Mouse (Mus musculus) olfactory bulb, adult 2 months (tissue): ENCODE data around the gene Cpox. TPM values are rescaled to one million over a fixed set of nuclear protein-coding genes. Genes with fewer than 3 reads are reported as not detected.

Experiments
- H3K27ac ChIP-seq: fragments of 200-500 bp; 2 replicates; pipeline ENCODE4 v1.5.1; 2012; ENCODE audit warnings: low read depth, low read length; ENCODE audit not compliant: insufficient read depth
- H3K4me1 ChIP-seq: fragments of 200-500 bp; 2 replicates; pipeline ENCODE4 v1.6.1; 2012; ENCODE audit warnings: low read length; ENCODE audit not compliant: control insufficient read depth, insufficient read depth
- H3K4me3 ChIP-seq: fragments of 200-500 bp; 2 replicates; pipeline ENCODE4 v1.5.1; 2012; ENCODE audit warnings: mild to moderate bottlenecking, low read depth, low read length, moderate library complexity; ENCODE audit not compliant: insufficient read depth
- CTCF ChIP-seq: fragments of 200-500 bp; IDR thresholded peaks from 2 replicates; pipeline ENCODE4 v1.5.1; 2012; ENCODE audit warnings: low read depth, mild to moderate bottlenecking, low read length, moderate library complexity; ENCODE audit not compliant: insufficient read depth
- POLR2A ChIP-seq: fragments of 200-500 bp; IDR thresholded peaks from 2 replicates; pipeline ENCODE4 v1.6.1; 2012; ENCODE audit warnings: mild to moderate bottlenecking, low read depth, low read length, moderate library complexity; ENCODE audit not compliant: insufficient read depth
- WGBS: fragments of 180-500 bp; shearing (Covaris S2); methylation state at CpG from one replicate; pipeline ENCODE4 v1.1.7; 2018; 5-methylcytosine and 5-hydroxymethylcytosine counted together
- polyA plus RNA-seq: library from polyadenylated mRNA; stranded (reverse); fragments of >200 nt; gene quantifications from 2 replicates; pipeline ENCODE4 v1.2.4, GENCODE M21; 2012; ENCODE audit warnings: low replicate concordance; ENCODE audit not compliant: missing spikeins, insufficient read depth, insufficient read length

Cpox gene
- not detected in 2 replicates for polyA plus RNA-seq

- Histone ChIP-seq H3K4me1 (peaks cover 5% of the 10 kb centered on the region; the same call in 1 of the 2 replicates), H3K4me3 (peak within 1 kb of the TSS; percentile 84), H3K27ac (peak within 1 kb of the TSS; percentile 43; the same call in 1 of the 2 replicates)
- under 1% methylated on average over 51 of the region's 51 CpGs for WGBS
- TF ChIP-seq CTCF (peak; percentile 44; the same call in 1 of the 2 replicates), POLR2A (no peak; the same call in 1 of the 2 replicates)
These were observed at the start of gene Cpox for GRCm38 (mm10) chr16:58669917-58670630. Cpox (plus strand) TSS chr16:58670292.

- H3K27ac ChIP-seq, result no peak overlapping the region
- WGBS, result 93% methylated on average over 3 of the region's 3 CpGs
- H3K4me1 ChIP-seq, result no peaks in the 10 kb centered on the region
- no peak overlapping the region for H3K4me3 ChIP-seq
- TF ChIP-seq CTCF, result no peak
- no peak for TF ChIP-seq POLR2A
These were observed 47.7 kb upstream of the Cpox start for GRCm38 (mm10) chr16:58622377-58622776.

- TF ChIP-seq CTCF (no peak), POLR2A (no peak)
- H3K4me3 ChIP-seq, result no peak overlapping the region
- no peaks in the 10 kb centered on the region for H3K4me1 ChIP-seq
- 91% methylated on average over 4 of the region's 4 CpGs for WGBS
- H3K27ac ChIP-seq, result no peak overlapping the region
These were observed 47.0 kb upstream of the Cpox start for GRCm38 (mm10) chr16:58623114-58623513.

- H3K4me3 ChIP-seq, result no peak overlapping the region
- TF ChIP-seq CTCF (no peak), POLR2A (no peak)
- no peaks in the 10 kb centered on the region for H3K4me1 ChIP-seq
- H3K27ac ChIP-seq, result no peak overlapping the region
- WGBS, result 77% methylated on average over 6 of the region's 6 CpGs
These were observed 46.1 kb upstream of the Cpox start for GRCm38 (mm10) chr16:58623944-58624343.

GRCm38 (mm10) chr16:58627597-58628335 is 42.3 kb upstream of the Cpox start:
- Histone ChIP-seq H3K4me3 (no peak overlapping the region), H3K4me1 (no peaks in the 10 kb centered on the region), H3K27ac (no peak overlapping the region)
- TF ChIP-seq POLR2A (no peak), CTCF (no peak)
- 95% methylated on average over 4 of the region's 4 CpGs for WGBS

GRCm38 (mm10) chr16:58628336-58628680 is 41.8 kb upstream of the Cpox start:
- Histone ChIP-seq H3K4me3 (no peak overlapping the region), H3K4me1 (no peaks in the 10 kb centered on the region), H3K27ac (no peak overlapping the region)
- 100% methylated on average over 2 of the region's 2 CpGs for WGBS
- no peak for TF ChIP-seq POLR2A
- TF ChIP-seq CTCF, result no peak

- no peak overlapping the region for H3K4me3 ChIP-seq
- TF ChIP-seq CTCF (no peak), POLR2A (no peak)
- H3K4me1 ChIP-seq, result no peaks in the 10 kb centered on the region
- 94% methylated on average over 5 of the region's 5 CpGs for WGBS
- no peak overlapping the region for H3K27ac ChIP-seq
These were observed 41.1 kb upstream of the Cpox start for GRCm38 (mm10) chr16:58628968-58629367.

- WGBS, result 51% methylated on average over 2 of the region's 2 CpGs
- TF ChIP-seq CTCF (no peak), POLR2A (no peak)
- H3K4me3 ChIP-seq, result no peak overlapping the region
These were observed 40.4 kb upstream of the Cpox start for GRCm38 (mm10) chr16:58629736-58630135.

GRCm38 (mm10) chr16:58635866-58636265 is 34.2 kb upstream of the Cpox start:
- no peak overlapping the region for H3K4me3 ChIP-seq
- WGBS, result 46% methylated on average over 2 of the region's 2 CpGs
- H3K4me1 ChIP-seq, result no peaks in the 10 kb centered on the region
- H3K27ac ChIP-seq, result no peak overlapping the region
- TF ChIP-seq CTCF (no peak), POLR2A (no peak)

More at GRCm38 (mm10) chr16:58629736-58630135, 40.4 kb upstream of the Cpox start:
- Histone ChIP-seq H3K27ac (no peak overlapping the region), H3K4me1 (no peaks in the 10 kb centered on the region)
